Mouse (Mus musculus) spleen, adult 18-20 months (tissue): Measurements from ENCODE around the gene Mtm1.
A peak's percentile ranks its signal among the peaks of the same experiment; 100 is the strongest.

Source experiments
- DNase-seq, 2 experiments: peaks; one replicate each; pipeline ENCODE4 v3.0.0; 2022; ENCODE audit warnings: mixed read lengths in 2 of 2

The Mtm1 gene

DNA sequence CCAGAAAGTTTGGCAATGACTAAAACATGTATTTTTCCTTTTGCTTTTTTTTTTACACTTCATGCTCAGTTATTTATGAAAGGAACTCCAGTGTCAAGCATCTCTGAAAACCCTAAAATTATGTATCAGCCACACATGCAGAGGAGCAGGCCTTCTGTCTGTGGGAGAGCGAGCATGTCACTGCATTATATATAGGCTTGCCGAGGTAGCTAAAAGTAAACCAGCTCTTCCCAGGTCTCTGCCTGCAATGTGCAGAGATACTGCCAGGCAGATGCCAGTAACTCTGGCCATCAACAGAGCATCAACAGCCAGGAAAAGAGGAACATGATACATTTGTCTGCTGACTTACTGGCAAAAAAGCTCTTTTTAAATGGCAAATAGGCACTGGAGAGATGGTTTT is 83.6 kb downstream of the Mtm1 start:
- no peak for DNase-seq

DNA sequence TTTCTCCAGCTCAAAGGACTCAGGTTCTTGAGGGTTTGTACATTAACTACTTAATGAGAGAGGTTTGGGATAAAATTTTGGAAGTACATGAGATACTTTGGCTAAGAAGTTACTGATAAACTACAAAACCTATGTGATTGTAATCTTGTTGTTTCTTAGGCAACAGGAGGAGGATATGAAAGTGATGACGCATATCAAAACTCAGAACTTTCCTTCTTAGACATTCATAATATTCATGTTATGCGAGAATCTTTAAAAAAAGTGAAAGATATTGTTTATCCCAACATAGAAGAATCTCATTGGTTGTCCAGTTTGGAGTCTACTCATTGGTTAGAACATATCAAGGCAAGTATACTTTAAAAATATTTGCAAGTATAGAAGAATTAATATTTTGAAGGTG is 85.4 kb downstream of the Mtm1 start:
- DNase-seq, result no peak

- DNase-seq, result no peak
Measured at GRCm38 (mm10) chrX:71302148-71302547, 91.6 kb downstream of the Mtm1 start.

DNA sequence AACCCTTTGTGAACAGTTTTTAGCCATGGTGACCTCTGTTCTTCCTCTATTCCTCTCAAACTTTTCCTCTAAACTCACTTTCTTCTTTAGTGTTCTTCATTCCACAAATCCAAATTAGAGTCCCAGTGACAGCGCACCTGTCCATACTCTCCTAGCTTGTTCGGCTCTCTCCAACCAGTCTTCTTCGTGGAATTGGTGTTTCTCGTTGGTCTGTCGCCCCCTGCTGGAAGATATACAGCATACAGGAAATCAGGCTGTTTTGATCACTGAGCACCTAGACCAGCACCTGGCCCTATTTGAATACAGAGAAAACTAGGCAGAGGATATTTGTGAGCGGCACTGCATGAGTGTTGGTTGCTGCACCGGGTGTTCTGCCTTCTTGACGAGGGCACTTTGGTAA is 100.7 kb downstream of the Mtm1 start:
- DNase-seq, result peak in 1 of 2 experiments; percentile 27

DNA sequence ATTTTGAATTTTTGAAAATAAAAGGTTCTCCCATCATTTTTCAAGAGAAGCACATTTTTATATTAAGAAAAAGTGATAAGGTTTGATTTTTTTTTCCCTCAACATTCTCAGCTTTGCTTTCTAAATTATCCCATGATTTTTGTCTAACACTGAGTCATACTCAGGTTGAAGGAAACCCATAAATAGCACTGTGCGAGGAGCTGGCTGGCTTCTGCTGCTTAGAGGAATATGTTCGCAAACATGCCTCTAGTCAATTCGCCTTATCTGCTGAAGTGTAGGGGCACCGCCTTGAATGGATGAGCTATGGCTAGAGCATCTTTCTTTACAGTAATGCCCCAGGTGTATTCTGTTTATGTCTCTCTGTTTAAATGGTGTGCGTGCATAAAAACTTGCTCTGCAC is 103.8 kb downstream of the Mtm1 start:
- DNase-seq, result no peak

DNA sequence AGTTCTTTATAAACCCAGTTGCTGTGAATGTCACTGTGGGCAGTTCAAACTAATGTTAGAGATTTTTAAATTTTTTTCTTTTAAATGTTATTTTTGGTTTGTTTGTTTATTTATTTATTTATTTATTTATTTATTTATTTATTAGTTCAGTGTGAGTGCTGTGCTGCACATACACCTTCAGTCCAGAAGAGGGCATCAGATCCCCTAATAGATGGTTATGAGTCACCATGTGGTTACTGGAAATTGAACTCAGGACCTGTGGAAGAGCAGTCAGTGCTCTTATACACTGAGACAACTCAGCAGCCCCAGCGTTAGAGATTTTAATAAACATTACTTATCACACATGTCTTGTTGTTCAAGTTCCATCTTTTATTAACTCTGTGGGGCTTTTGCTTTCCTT is 141.5 kb downstream of the Mtm1 start:
- DNase-seq, result peak in 1 of 2 experiments; percentile 4

- DNase-seq, result no peak
Measured at GRCm38 (mm10) chrX:71355331-71355730, 144.8 kb downstream of the Mtm1 start.

DNA sequence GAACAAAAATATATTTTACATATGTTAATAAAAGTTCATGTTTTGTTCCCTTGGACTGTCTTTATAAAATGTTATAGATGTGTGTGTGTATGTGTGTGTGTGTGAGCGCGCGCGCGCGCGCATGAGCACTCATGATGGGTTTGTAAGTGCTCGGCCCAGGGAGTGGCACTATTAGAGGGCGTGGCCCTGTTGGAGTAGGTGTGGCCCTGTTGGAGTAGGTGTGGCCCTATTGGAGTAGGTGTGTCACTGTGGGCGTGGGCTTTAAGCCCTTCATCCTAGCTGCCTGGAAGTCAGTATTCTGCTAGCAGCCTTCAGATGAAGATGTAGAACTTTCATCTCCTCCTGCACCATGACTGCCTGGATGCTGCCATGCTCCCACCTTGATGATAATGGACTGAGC is 151.2 kb downstream of the Mtm1 start:
- DNase-seq, result peak in 1 of 2 experiments; percentile 5

- no peak for DNase-seq
Measured at GRCm38 (mm10) chrX:71364062-71364461, 153.5 kb downstream of the Mtm1 start.

- peak; percentile 75 to 81 for DNase-seq
Measured at GRCm38 (mm10) chrX:71364554-71364991, 154.0 kb downstream of the Mtm1 start, which contains the start of gene Mtmr1. Mtmr1 (plus strand) TSS chrX:71364760.

GRCm38 (mm10) chrX:71365011-71365410 is 154.4 kb downstream of the Mtm1 start:
- no peak for DNase-seq
